Mouse (Mus musculus): ENCODE results near the gene Zfp101. TPM values are rescaled to one million over a fixed set of nuclear protein-coding genes. Genes with fewer than 3 reads are reported as not detected.

The Zfp101 gene
- 12.7 and 13.2 TPM in 2 replicates for polyA plus RNA-seq (2014; fragmentation: Nextera tagmentation; extraction: Ambion mirVana)

DNA sequence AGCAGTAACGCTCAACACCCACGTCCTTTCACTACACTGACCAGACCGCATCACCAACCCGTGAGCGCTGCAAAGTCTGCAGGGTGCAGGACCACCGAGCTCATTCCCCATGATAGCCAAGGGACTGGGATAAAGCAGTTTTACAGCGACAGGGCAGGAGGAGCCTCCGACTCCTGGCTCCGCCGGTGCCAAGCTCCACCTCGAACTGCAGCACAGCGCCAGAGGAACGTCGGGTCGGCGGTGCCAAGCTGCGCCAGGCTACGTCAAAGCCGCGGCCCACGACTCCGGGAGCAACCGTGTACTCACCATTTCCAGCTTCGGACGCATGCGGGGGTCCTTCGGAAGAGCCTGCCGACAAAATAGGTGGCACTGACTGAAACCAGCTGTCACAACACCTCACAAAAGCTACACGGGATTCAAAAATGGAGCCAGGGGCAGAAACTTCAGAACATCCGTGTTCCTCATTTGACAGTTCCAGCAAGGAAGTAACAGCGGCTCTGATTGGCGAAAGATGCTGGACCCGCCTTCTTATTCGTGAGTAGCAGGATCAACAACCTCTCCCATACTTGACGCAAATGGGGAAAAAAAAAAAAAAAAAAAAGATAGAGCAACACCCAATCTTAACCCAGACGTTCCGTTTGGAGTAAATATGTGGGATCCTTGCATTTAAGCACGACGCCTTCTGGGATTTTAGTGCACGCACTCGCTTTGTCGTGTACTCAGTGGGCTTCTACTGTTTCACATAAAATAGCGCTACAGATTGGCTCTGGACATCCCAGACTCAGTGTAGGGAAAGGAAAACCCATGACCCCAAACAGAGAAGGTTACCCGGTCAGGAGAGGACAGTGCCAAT lies at the start of gene Zfp101:
Zfp101 (minus strand) TSS at position 460 of the 853 bp plus-strand sequence.
- H3K4me2 ChIP-seq (replicated peaks) = peak within 1 kb of the TSS; percentile 71
- no peaks in the 10 kb centered on the region for H3K9me3 ChIP-seq (ENCODE audit: control insufficient read depth, low read length)
- no peaks in the 10 kb centered on the region for H3K36me3 ChIP-seq (replicated peaks; ENCODE audit: control insufficient read depth, insufficient read depth)
- H3K4me1 ChIP-seq (replicated peaks; ENCODE audit: control insufficient read depth, insufficient read depth, low read length) = peaks cover 13% of the 10 kb centered on the region
- H3K9ac ChIP-seq = peak within 1 kb of the TSS; percentile 63
- ATAC-seq (ENCODE audit: low FRiP score) (peak; percentile 99), DNase-seq (ENCODE audit: low spot score) (peak; percentile 96)
- under 1% methylated on average over 44 of the region's 44 CpGs for WGBS
- H3K27ac ChIP-seq = peak within 1 kb of the TSS; percentile 80
- H3K27me3 ChIP-seq (ENCODE audit: control insufficient read depth, insufficient read depth, low read length) = no peaks in the 10 kb centered on the region
- peak within 1 kb of the TSS; percentile 67 for H3K4me3 ChIP-seq (replicated peaks; ENCODE audit: low read length)

DNA sequence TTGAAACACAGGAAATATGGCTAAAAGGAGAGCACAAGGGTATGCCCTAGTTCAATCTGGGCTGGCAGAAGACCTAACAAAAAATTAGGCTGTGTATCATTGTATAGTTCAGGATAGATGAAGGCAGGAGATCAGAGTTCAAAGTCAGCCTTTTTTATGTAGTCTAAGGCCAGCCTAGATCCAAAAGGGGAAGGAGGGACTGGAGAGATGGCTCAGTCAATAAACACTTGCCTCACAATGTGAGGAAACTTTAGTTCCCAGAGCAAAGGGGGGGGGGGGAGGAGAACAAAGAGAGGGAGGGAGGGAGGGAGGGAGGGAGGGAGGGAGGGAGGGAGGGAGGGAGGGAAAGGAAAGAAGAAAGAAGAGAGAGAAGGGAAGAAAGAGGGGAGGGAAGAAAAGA lies 46.7 kb upstream of the Zfp101 start:
- Histone ChIP-seq H3K27ac (no peak overlapping the region), H3K4me3 (replicated peaks; ENCODE audit: low read length) (no peak overlapping the region), H3K4me1 (replicated peaks; ENCODE audit: control insufficient read depth, insufficient read depth, low read length) (no peaks in the 10 kb centered on the region), H3K9me3 (ENCODE audit: control insufficient read depth, low read length) (no peaks in the 10 kb centered on the region), H3K9ac (no peak overlapping the region), H3K4me2 (replicated peaks) (no peak overlapping the region), H3K36me3 (replicated peaks; ENCODE audit: control insufficient read depth, insufficient read depth) (no peaks in the 10 kb centered on the region), H3K27me3 (ENCODE audit: control insufficient read depth, insufficient read depth, low read length) (no peaks in the 10 kb centered on the region)
- ATAC-seq (ENCODE audit: low FRiP score) (no peak), DNase-seq (ENCODE audit: low spot score) (no peak)

DNA sequence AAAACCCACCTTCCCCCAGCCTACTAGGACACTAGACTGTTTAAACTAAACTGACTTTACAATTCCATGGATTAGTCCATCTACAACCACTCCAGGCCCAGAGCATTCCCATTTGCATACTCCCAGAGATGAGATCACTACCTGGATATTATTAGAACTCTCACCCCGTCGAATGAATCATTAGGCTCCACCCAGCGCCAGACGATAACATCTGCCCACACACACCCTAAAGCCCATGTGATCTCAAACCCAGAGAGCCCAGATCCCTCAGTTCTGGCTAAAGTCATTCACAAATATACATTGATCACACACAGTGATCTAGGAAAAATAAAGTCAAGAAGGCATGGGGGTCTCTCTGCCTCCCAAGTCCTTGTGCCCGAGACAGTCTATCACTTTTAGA lies 45.5 kb upstream of the Zfp101 start:
- H3K36me3 ChIP-seq (replicated peaks; ENCODE audit: control insufficient read depth, insufficient read depth) = no peaks in the 10 kb centered on the region
- no peaks in the 10 kb centered on the region for H3K9me3 ChIP-seq (ENCODE audit: control insufficient read depth, low read length)
- no peak overlapping the region for H3K9ac ChIP-seq
- no peaks in the 10 kb centered on the region for H3K27me3 ChIP-seq (ENCODE audit: control insufficient read depth, insufficient read depth, low read length)
- no peak overlapping the region for H3K27ac ChIP-seq
- WGBS = 79% methylated on average over 5 of the region's 5 CpGs
- no peak for ATAC-seq (ENCODE audit: low FRiP score)
- no peak overlapping the region for H3K4me2 ChIP-seq (replicated peaks)
- H3K4me3 ChIP-seq (replicated peaks; ENCODE audit: low read length) = no peak overlapping the region
- DNase-seq (ENCODE audit: low spot score) = no peak
- H3K4me1 ChIP-seq (replicated peaks; ENCODE audit: control insufficient read depth, insufficient read depth, low read length) = no peaks in the 10 kb centered on the region

DNA sequence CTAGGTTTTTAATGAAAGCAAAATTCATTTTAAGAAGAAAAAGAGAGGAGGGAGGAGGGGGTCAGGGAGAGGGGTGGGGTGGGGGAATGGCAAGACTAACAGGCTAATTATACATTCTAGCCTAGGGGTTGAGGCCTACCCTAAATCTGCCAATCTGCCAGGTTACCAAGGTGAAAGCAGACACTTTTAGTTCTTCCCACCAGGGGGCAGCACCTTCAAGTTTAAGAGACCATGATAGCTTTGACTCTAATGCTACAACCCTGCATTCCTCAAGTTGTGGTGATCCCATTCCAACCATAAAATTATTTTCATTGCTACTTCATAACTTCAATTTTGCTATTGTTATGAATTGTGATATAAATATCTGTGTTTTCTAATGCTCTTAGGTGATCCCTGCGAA lies 44.7 kb upstream of the Zfp101 start:
- H3K9me3 ChIP-seq (ENCODE audit: control insufficient read depth, low read length) = no peaks in the 10 kb centered on the region
- no peak overlapping the region for H3K4me3 ChIP-seq (replicated peaks; ENCODE audit: low read length)
- H3K4me1 ChIP-seq (replicated peaks; ENCODE audit: control insufficient read depth, insufficient read depth, low read length) = no peaks in the 10 kb centered on the region
- no peak overlapping the region for H3K9ac ChIP-seq
- H3K27ac ChIP-seq = no peak overlapping the region
- no peak overlapping the region for H3K4me2 ChIP-seq (replicated peaks)
- ATAC-seq (ENCODE audit: low FRiP score) (peak; percentile 65; the same call in 1 of the 2 replicates), DNase-seq (ENCODE audit: low spot score) (peak; percentile 87)
- H3K36me3 ChIP-seq (replicated peaks; ENCODE audit: control insufficient read depth, insufficient read depth) = no peaks in the 10 kb centered on the region
- WGBS = 74% methylated on average over 1 of the region's 1 CpGs
- H3K27me3 ChIP-seq (ENCODE audit: control insufficient read depth, insufficient read depth, low read length) = no peaks in the 10 kb centered on the region

- H3K9ac ChIP-seq = no peak within 1 kb of the TSS
- no peak within 1 kb of the TSS for H3K4me3 ChIP-seq (replicated peaks; ENCODE audit: low read length)
- H3K27ac ChIP-seq = no peak within 1 kb of the TSS
- no peaks in the 10 kb centered on the region for H3K27me3 ChIP-seq (ENCODE audit: control insufficient read depth, insufficient read depth, low read length)
- ATAC-seq (ENCODE audit: low FRiP score) (no peak), DNase-seq (ENCODE audit: low spot score) (no peak)
- no peaks in the 10 kb centered on the region for H3K9me3 ChIP-seq (ENCODE audit: control insufficient read depth, low read length)
- H3K4me1 ChIP-seq (replicated peaks; ENCODE audit: control insufficient read depth, insufficient read depth, low read length) = no peaks in the 10 kb centered on the region
- WGBS = 93% methylated on average over 3 of the region's 3 CpGs
- no peaks in the 10 kb centered on the region for H3K36me3 ChIP-seq (replicated peaks; ENCODE audit: control insufficient read depth, insufficient read depth)
- H3K4me2 ChIP-seq (replicated peaks) = no peak within 1 kb of the TSS
Measured at GRCm38 (mm10) chr17:33432019-33432946, 37.8 kb upstream of the Zfp101 start, which contains the start of gene Actl9. Gene Actl9, plus strand, starts transcription at chr17:33432896.

- 96% methylated on average over 5 of the region's 5 CpGs for WGBS
- H3K27me3 ChIP-seq (ENCODE audit: control insufficient read depth, insufficient read depth, low read length) = no peaks in the 10 kb centered on the region
- DNase-seq (ENCODE audit: low spot score) (no peak), ATAC-seq (ENCODE audit: low FRiP score) (no peak)
- peaks cover 13% of the 10 kb centered on the region for H3K4me1 ChIP-seq (replicated peaks; ENCODE audit: control insufficient read depth, insufficient read depth, low read length)
- no peak overlapping the region for H3K4me3 ChIP-seq (replicated peaks; ENCODE audit: low read length)
- H3K4me2 ChIP-seq (replicated peaks) = no peak overlapping the region
- no peaks in the 10 kb centered on the region for H3K36me3 ChIP-seq (replicated peaks; ENCODE audit: control insufficient read depth, insufficient read depth)
- no peaks in the 10 kb centered on the region for H3K9me3 ChIP-seq (ENCODE audit: control insufficient read depth, low read length)
- H3K9ac ChIP-seq = no peak overlapping the region
- H3K27ac ChIP-seq = no peak overlapping the region
Measured at GRCm38 (mm10) chr17:33392271-33392670, 2.2 kb downstream of the Zfp101 start.

DNA sequence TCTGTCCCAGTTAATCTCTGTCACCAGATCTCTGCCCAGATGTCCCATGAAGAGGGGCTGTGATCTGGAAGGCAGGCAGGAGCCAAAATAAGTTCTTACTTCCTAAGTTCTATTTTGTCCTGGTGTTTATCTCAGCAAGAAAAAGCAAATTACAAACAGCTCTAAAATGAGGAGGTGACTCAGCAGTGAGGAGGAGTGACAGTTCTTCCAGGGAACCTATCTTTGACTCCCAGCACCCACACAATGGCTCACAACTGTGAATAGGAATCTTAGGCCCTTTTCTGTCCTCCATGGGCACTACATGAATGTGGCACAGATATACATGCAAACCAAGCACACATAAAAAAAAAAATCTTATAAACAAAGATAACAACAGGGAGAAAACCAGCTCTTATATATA lies 8.7 kb downstream of the Zfp101 start:
- H3K9me3 ChIP-seq (ENCODE audit: control insufficient read depth, low read length) = no peaks in the 10 kb centered on the region
- ATAC-seq (ENCODE audit: low FRiP score) (no peak), DNase-seq (ENCODE audit: low spot score) (no peak)
- no peaks in the 10 kb centered on the region for H3K27me3 ChIP-seq (ENCODE audit: control insufficient read depth, insufficient read depth, low read length)
- H3K36me3 ChIP-seq (replicated peaks; ENCODE audit: control insufficient read depth, insufficient read depth) = peaks cover 49% of the 10 kb centered on the region
- no peak overlapping the region for H3K9ac ChIP-seq
- H3K27ac ChIP-seq = no peak overlapping the region
- H3K4me1 ChIP-seq (replicated peaks; ENCODE audit: control insufficient read depth, insufficient read depth, low read length) = no peaks in the 10 kb centered on the region
- no peak overlapping the region for H3K4me2 ChIP-seq (replicated peaks)
- no peak overlapping the region for H3K4me3 ChIP-seq (replicated peaks; ENCODE audit: low read length)

- H3K36me3 ChIP-seq (replicated peaks; ENCODE audit: control insufficient read depth, insufficient read depth) = no peaks in the 10 kb centered on the region
- H3K9ac ChIP-seq = no peak overlapping the region
- no peak overlapping the region for H3K4me3 ChIP-seq (replicated peaks; ENCODE audit: low read length)
- H3K27ac ChIP-seq = no peak overlapping the region
- H3K4me2 ChIP-seq (replicated peaks) = no peak overlapping the region
- 87% methylated on average over 3 of the region's 3 CpGs for WGBS
- H3K27me3 ChIP-seq (ENCODE audit: control insufficient read depth, insufficient read depth, low read length) = no peaks in the 10 kb centered on the region
- no peak for DNase-seq (ENCODE audit: low spot score)
- ATAC-seq (ENCODE audit: low FRiP score) = no peak
- no peaks in the 10 kb centered on the region for H3K9me3 ChIP-seq (ENCODE audit: control insufficient read depth, low read length)
- H3K4me1 ChIP-seq (replicated peaks; ENCODE audit: control insufficient read depth, insufficient read depth, low read length) = no peaks in the 10 kb centered on the region
Measured at GRCm38 (mm10) chr17:33372795-33373194, 21.6 kb downstream of the Zfp101 start.
